Mouse (Mus musculus) stomach, embryonic 16.5 days (tissue): ENCODE data around the gene Sds. TPM values are rescaled to one million over a fixed set of nuclear protein-coding genes. Genes with fewer than 3 reads are reported as not detected.
A peak's percentile ranks its signal among the peaks of the same experiment; 100 is the strongest.

ENCODE experiments used
- ATAC-seq: fragments of 200-750 bp; cut with Nextera tagmentation; 2 replicates; pipeline ENCODE4 v1.8.0; 2017; ENCODE audit warnings: moderate number of reproducible peaks, moderate TSS enrichment; ENCODE audit not compliant: insufficient read depth, low FRiP score
- H3K27ac ChIP-seq: fragments of 300-500 bp; sonication (generic); 2 replicates; pipeline ENCODE4 v1.5.1; 2014; ENCODE audit warnings: low read length
- H3K27me3 ChIP-seq: fragments of 300-500 bp; sonication (generic); 2 replicates; pipeline ENCODE4 v1.6.1; 2014; ENCODE audit warnings: low read length, control low read depth, mixed read lengths; ENCODE audit not compliant: control insufficient read depth, insufficient read depth
- H3K36me3 ChIP-seq: fragments of 300-500 bp; sonication (generic); 2 replicates; pipeline ENCODE4 v1.6.1; 2014; ENCODE audit warnings: low read length; ENCODE audit not compliant: control insufficient read depth, insufficient read depth
- H3K4me1 ChIP-seq: fragments of 300-500 bp; sonication (generic); 2 replicates; pipeline ENCODE4 v1.6.1; 2014; ENCODE audit warnings: low read length, control low read depth, mixed read lengths; ENCODE audit not compliant: control insufficient read depth, insufficient read depth
- H3K4me2 ChIP-seq: fragments of 300-500 bp; sonication (generic); 2 replicates; pipeline ENCODE4 v1.6.1; 2014; ENCODE audit warnings: low read depth, low read length, mixed read lengths
- H3K4me3 ChIP-seq: fragments of 300-500 bp; sonication (generic); replicated peaks from 2 replicates; pipeline ENCODE4 v1.5.1; 2014; ENCODE audit warnings: mild to moderate bottlenecking, low read length
- H3K9ac ChIP-seq: fragments of 300-500 bp; sonication (generic); 2 replicates; pipeline ENCODE4 v1.6.1; 2014; ENCODE audit warnings: low read length
- H3K9me3 ChIP-seq: fragments of 300-500 bp; sonication (generic); replicated peaks from 2 replicates; pipeline ENCODE4 v1.6.1; 2016; ENCODE audit warnings: low read length, control low read depth; ENCODE audit not compliant: control insufficient read depth
- WGBS: fragments of 180-500 bp; shearing (Covaris S2); extraction: QIAGEN DNeasy Blood & Tissue Kit; methylation state at CpG from one replicate; pipeline ENCODE4 v1.1.7; 2014; 5-methylcytosine and 5-hydroxymethylcytosine counted together
- polyA plus RNA-seq: library from polyadenylated mRNA; unstranded; fragments of >200 nt; fragmentation: Nextera tagmentation; extraction: Ambion mirVana; gene quantifications from 2 replicates; pipeline ENCODE4 v1.2.1, GENCODE M21; 2015

Gene Sds
- polyA plus RNA-seq, 1 experiment from 2014 or later = 0.18 TPM

- no peak overlapping the region for H3K4me2 ChIP-seq
- 0% methylated on average over 9 of the region's 9 CpGs for WGBS
Observed at GRCm38 (mm10) chr5:120432486-120433015, 43.8 kb upstream of the Sds start.

DNA sequence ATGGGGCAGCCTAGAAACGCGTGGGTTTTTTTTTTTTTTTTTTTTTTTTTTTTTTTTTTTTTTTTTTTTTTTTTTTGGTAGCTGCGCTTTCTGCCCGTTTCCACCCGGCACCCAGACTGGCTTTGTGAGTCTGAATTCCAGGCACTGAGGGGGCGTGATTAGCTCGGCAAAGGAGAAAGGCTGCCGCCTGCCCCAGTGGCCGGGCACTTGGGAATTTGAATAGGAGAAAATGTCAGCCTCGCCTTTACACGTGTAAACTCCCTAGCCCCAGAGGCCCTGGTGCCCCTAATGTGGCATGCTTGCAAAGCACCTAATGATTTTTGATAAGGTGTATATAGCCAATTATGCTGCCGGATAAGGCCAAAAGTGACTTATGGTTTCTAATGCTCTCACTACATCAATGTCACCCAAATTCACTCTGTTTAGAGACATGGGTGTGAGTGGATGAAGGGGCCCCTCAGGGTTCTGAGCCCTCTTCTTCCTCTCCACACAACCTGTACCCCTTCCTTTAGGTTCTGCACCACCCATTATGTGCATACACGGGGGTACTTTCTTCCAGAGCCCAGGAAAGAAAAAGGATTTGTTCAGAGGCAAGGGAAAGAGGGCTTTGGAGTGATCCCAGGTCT is 43.1 kb upstream of the Sds start:
- Histone ChIP-seq H3K4me3 (no peak overlapping the region), H3K36me3 (no peaks in the 10 kb centered on the region), H3K27me3 (peaks cover 97% of the 10 kb centered on the region), H3K9me3 (no peaks in the 10 kb centered on the region; the same call in 1 of the 2 replicates), H3K4me2 (no peak overlapping the region), H3K9ac (no peak overlapping the region), H3K4me1 (peaks cover 5% of the 10 kb centered on the region; the same call in 1 of the 2 replicates), H3K27ac (no peak overlapping the region)
- WGBS = 3% methylated on average over 13 of the region's 13 CpGs
- ATAC-seq = no peak

More at GRCm38 (mm10) chr5:120432486-120433015, 43.8 kb upstream of the Sds start:
- no peak overlapping the region for H3K4me3 ChIP-seq
- H3K27ac ChIP-seq = no peak overlapping the region
- no peaks in the 10 kb centered on the region for H3K36me3 ChIP-seq
- ATAC-seq = no peak
- H3K9ac ChIP-seq = no peak overlapping the region
- H3K9me3 ChIP-seq = no peaks in the 10 kb centered on the region; the same call in 1 of the 2 replicates
- H3K27me3 ChIP-seq = peaks cover 97% of the 10 kb centered on the region
- H3K4me1 ChIP-seq = 0 out of 2 replicates have a peak, but pooled peaks cover 2% of the 10 kb centered on the region

- Histone ChIP-seq H3K36me3 (no peaks in the 10 kb centered on the region), H3K9ac (no peak overlapping the region), H3K27me3 (peaks cover 98% of the 10 kb centered on the region), H3K4me3 (no peak overlapping the region), H3K4me2 (no peak overlapping the region), H3K9me3 (no peaks in the 10 kb centered on the region; the same call in 1 of the 2 replicates), H3K27ac (no peak overlapping the region), H3K4me1 (peaks cover 5% of the 10 kb centered on the region; the same call in 1 of the 2 replicates)
- 2% methylated on average over 21 of the region's 21 CpGs for WGBS
- ATAC-seq = no peak
Observed at GRCm38 (mm10) chr5:120434231-120434735, 42.0 kb upstream of the Sds start.

DNA sequence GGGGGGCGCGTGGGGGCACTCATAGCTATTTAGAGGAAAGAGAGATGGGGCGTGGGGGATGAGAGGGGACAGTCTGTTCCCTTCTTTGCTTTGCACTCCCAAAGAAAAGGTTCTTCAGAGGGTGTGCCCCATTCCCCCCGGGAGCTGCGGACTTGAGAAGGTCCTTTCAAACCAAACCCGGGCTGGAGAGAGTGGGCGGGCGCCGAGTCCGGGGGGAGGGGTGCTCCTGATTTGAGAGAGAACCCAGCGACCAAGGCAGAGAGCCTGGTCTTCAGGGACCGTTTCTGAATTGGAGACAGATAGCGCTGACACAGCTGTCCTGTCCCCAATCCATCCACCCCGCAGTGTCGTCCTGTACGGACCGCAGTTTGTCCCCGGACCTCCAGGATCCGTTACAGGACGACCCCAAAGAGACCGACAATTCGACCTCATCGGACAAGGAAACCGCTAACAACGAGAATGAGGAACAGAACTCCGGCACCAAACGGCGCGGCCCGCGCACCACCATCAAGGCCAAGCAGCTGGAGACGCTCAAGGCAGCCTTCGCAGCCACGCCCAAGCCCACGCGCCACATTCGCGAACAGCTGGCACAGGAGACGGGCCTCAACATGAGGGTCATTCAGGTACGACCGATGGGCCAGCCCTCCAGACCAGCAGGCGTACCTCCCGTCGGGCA is 41.2 kb upstream of the Sds start:
- Histone ChIP-seq H3K4me1 (peaks cover 11% of the 10 kb centered on the region), H3K27ac (no peak overlapping the region), H3K27me3 (peaks cover 98% of the 10 kb centered on the region), H3K4me2 (no peak overlapping the region; the same call in 1 of the 2 replicates), H3K9ac (no peak overlapping the region), H3K9me3 (no peaks in the 10 kb centered on the region; the same call in 1 of the 2 replicates), H3K36me3 (no peaks in the 10 kb centered on the region), H3K4me3 (no peak overlapping the region)
- ATAC-seq = no peak
- WGBS = 1% methylated on average over 44 of the region's 44 CpGs

GRCm38 (mm10) chr5:120435731-120436501 is 40.4 kb upstream of the Sds start:
- H3K4me1 ChIP-seq = peaks cover 14% of the 10 kb centered on the region
- no peak for ATAC-seq

DNA sequence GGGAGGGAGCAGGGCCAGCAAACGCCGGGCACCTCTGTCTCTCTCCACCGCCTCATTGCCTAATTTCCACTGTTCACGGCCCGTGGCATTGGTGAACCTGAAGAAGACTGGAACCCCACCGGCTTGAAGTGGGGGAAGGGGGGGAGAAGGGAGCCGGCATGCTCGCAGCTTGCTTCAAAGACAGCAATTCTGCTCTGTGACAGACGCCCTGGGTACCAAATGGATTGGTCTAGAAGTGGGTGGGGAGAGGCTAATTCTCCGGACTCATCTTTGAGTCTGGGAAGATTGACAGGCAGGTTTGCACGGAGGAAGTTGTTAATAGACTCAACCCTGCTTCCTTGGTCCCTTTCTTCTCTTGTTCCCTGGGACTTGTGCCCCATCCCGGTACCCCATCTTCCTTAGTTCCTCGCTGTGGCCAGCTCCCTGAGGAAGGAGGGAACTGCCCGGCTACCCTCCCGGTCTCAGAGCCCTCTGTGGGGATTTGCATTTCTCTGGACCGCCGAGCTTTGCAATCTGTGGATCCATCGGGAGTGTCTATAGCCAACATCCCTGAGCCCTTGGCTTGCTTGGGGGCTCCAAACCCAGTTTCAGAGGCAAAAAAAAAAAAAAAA is 39.3 kb upstream of the Sds start:
- Histone ChIP-seq H3K9ac (no peak overlapping the region), H3K4me2 (no peak overlapping the region), H3K36me3 (no peaks in the 10 kb centered on the region), H3K4me1 (peaks cover 14% of the 10 kb centered on the region), H3K4me3 (no peak overlapping the region), H3K9me3 (no peaks in the 10 kb centered on the region; the same call in 1 of the 2 replicates), H3K27me3 (peaks cover 87% of the 10 kb centered on the region), H3K27ac (no peak overlapping the region)
- no peak for ATAC-seq
- WGBS = 1% methylated on average over 18 of the region's 18 CpGs

More at GRCm38 (mm10) chr5:120435731-120436501, 40.4 kb upstream of the Sds start:
- H3K27ac ChIP-seq = no peak overlapping the region
- WGBS = 1% methylated on average over 47 of the region's 47 CpGs
- peaks cover 98% of the 10 kb centered on the region for H3K27me3 ChIP-seq
- H3K9ac ChIP-seq = no peak overlapping the region
- no peaks in the 10 kb centered on the region for H3K36me3 ChIP-seq
- no peaks in the 10 kb centered on the region; the same call in 1 of the 2 replicates for H3K9me3 ChIP-seq
- H3K4me2 ChIP-seq = peak overlapping the region; percentile 61
- H3K4me3 ChIP-seq = peak overlapping the region; percentile 45

DNA sequence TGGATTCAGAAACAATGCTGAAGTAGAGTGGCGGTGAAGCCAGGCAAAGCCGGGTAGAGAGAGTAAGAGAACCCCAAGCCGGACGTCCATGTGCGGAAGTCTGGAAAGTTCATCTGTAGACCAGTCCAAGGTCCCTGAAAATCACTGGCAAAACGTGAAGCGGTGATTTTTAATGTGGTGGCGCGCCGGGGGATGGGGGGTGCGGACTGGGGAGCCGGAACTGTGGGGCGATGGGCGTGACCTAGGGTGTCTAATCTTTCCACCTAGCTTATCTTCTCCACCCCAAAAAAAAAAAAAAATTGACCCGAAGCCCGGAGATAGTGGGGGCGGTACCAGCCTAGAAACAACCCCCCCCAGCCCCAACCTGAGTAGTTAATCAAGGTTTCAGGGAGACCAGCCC is 38.8 kb upstream of the Sds start:
- peaks cover 14% of the 10 kb centered on the region for H3K4me1 ChIP-seq
- WGBS = 1% methylated on average over 17 of the region's 17 CpGs
- no peaks in the 10 kb centered on the region for H3K36me3 ChIP-seq
- H3K9me3 ChIP-seq = no peaks in the 10 kb centered on the region; the same call in 1 of the 2 replicates
- no peak for ATAC-seq
- H3K4me3 ChIP-seq = 0 out of 2 replicates have a peak overlapping the region, but pooled peaks have one; percentile 23
- H3K27me3 ChIP-seq = peaks cover 81% of the 10 kb centered on the region
- peak overlapping the region; percentile 32; the same call in 1 of the 2 replicates for H3K4me2 ChIP-seq
- no peak overlapping the region for H3K27ac ChIP-seq
- no peak overlapping the region for H3K9ac ChIP-seq

- no peaks in the 10 kb centered on the region for H3K36me3 ChIP-seq
- ATAC-seq = no peak
- H3K4me3 ChIP-seq = peak overlapping the region; percentile 23
- H3K9ac ChIP-seq = no peak overlapping the region
- peaks cover 14% of the 10 kb centered on the region for H3K4me1 ChIP-seq
- under 1% methylated on average over 29 of the region's 33 CpGs for WGBS
- H3K27ac ChIP-seq = no peak overlapping the region
- peaks cover 77% of the 10 kb centered on the region for H3K27me3 ChIP-seq
- H3K9me3 ChIP-seq = no peaks in the 10 kb centered on the region; the same call in 1 of the 2 replicates
- peak overlapping the region; percentile 32 for H3K4me2 ChIP-seq
Observed at GRCm38 (mm10) chr5:120437986-120438385, 38.3 kb upstream of the Sds start.
